Mouse (Mus musculus): ENCODE measurements around the gene Cbx2.

GRCm38 (mm10) chr11:118997182-118997581 is 25.6 kb upstream of the Cbx2 start:
- no peak for TF ChIP-seq CTCF (IDR thresholded peaks at IDR 0.05; ENCODE audit: extremely low read depth, insufficient read depth, insufficient read length, insufficient replicate concordance)
- no peak for TF ChIP-seq POLR2A (IDR thresholded peaks at IDR 0.05; ENCODE audit: low read depth, low read length)
